In the genomic region with DNA sequence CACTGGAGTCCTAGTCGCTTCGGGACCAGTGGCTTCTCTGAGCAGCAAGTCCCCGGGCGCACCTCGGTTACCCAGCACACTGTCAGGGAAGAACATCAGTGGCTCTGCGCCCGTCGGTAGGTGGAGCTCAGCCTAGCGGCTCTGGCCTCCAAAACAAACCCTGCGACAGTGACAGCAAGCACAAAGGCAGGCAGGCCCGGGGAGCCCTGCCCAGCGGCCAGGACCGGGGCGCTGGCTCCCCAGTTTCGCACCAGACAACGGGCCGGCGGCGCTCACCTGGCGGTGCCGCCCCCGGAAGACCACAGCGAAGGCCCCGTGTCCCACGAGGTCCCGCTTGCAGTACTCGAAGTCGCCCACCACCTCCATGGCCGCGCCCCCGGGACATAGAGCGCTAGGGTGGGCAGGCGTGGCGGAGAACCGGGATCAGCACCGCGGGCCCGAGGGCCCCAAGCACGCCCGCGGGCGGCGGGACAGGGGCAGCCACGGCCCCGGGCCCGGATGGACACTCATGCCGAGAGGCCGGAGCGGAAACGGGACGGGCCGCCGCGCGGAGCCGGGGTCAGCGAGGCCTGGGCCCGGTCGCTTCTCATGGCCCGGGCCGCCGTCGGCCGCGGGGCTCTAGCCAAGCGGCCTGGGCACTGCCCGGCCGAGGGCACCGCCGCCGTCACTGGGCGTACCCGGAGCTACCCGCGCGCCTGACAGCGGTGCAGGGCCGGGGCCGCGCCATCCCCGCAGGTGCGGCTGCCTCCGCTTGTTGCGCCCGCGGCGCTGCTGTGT, we compare ENCODE assay signal across 8 mouse cellular contexts. TPM values are rescaled to one million over a fixed set of nuclear protein-coding genes. Genes with fewer than 3 reads are reported as not detected.
DNase-seq lines count a peak whose midpoint lies in the region; ATAC-seq and TF ChIP-seq lines count a peak whose summit lies in the region.

No protein-coding gene starts in this region.

- peak overlapping the region; percentile 66 for H3K27ac ChIP-seq in bone marrow macrophage, adult 2 months (ENCODE audit: insufficient read depth, low read depth, low read length)
- H3K27ac ChIP-seq in embryonic facial prominence, embryonic 15.5 days (replicated peaks): peak overlapping the region; percentile 88
- H3K27ac ChIP-seq in kidney, embryonic 14.5 days (ENCODE audit: low read depth, low read length): peak overlapping the region; percentile 85
- H3K27ac ChIP-seq in limb, embryonic 14.5 days (replicated peaks; ENCODE audit: low read depth, low read length): peak overlapping the region; percentile 81
- H3K27ac ChIP-seq in midbrain, embryonic 16.5 days (ENCODE audit: low read length): peak overlapping the region; percentile 94
- peak overlapping the region; percentile 92 for H3K27ac ChIP-seq in spleen, adult 2 months (ENCODE audit: insufficient read depth, low read length)

- H3K9me3 ChIP-seq in embryonic facial prominence, embryonic 15.5 days (replicated peaks): no peaks in the 10 kb centered on the region
- H3K9me3 ChIP-seq in kidney, embryonic 14.5 days (ENCODE audit: control insufficient read depth, low read length): no peaks in the 10 kb centered on the region
- no peaks in the 10 kb centered on the region for H3K9me3 ChIP-seq in limb, embryonic 14.5 days (ENCODE audit: control insufficient read depth, low read length)
- no peaks in the 10 kb centered on the region for H3K9me3 ChIP-seq in midbrain, embryonic 16.5 days (replicated peaks; ENCODE audit: control insufficient read depth, low read length, poor library complexity, severe bottlenecking)

- WGBS in embryonic facial prominence, embryonic 15.5 days: under 1% methylated on average over 73 of the region's 87 CpGs
- under 1% methylated on average over 70 of the region's 87 CpGs for WGBS in kidney, embryonic 14.5 days
- under 1% methylated on average over 26 of the region's 87 CpGs for WGBS in limb, embryonic 14.5 days
- under 1% methylated on average over 63 of the region's 87 CpGs for WGBS in midbrain, embryonic 16.5 days
- under 1% methylated on average over 87 of the region's 87 CpGs for WGBS in spleen, adult 2 months

- peak; percentile 81 for ATAC-seq in embryonic facial prominence, embryonic 15.5 days (ENCODE audit: insufficient number of reproducible peaks, low FRiP score, low TSS enrichment, low read depth)
- ATAC-seq in kidney, embryonic 14.5 days (ENCODE audit: low FRiP score, low TSS enrichment): peak; percentile 78
- peak; percentile 61 for ATAC-seq in limb, embryonic 14.5 days (ENCODE audit: low FRiP score, low read depth)
- peak; percentile 89 for ATAC-seq in midbrain, embryonic 16.5 days

- no peaks in the 10 kb centered on the region for H3K36me3 ChIP-seq in embryonic facial prominence, embryonic 15.5 days
- H3K36me3 ChIP-seq in kidney, embryonic 14.5 days (ENCODE audit: control insufficient read depth, insufficient read depth, low read length): no peaks in the 10 kb centered on the region; the same call in 1 of the 2 replicates
- H3K36me3 ChIP-seq in limb, embryonic 14.5 days (ENCODE audit: control insufficient read depth, insufficient read depth, low read length): peaks cover 4% of the 10 kb centered on the region; the same call in 1 of the 2 replicates
- no peaks in the 10 kb centered on the region for H3K36me3 ChIP-seq in midbrain, embryonic 16.5 days (ENCODE audit: control insufficient read depth, insufficient read depth, low read length)
- no peaks in the 10 kb centered on the region for H3K36me3 ChIP-seq in spleen, adult 2 months (ENCODE audit: control insufficient read depth, insufficient read depth, low read length)

- H3K4me1 ChIP-seq in bone marrow macrophage, adult 2 months (ENCODE audit: control insufficient read depth, insufficient read depth, low read length): peaks cover 6% of the 10 kb centered on the region
- no peaks in the 10 kb centered on the region for H3K4me1 ChIP-seq in embryonic facial prominence, embryonic 15.5 days
- H3K4me1 ChIP-seq in kidney, embryonic 14.5 days (ENCODE audit: control insufficient read depth, insufficient read depth, low read length): no peaks in the 10 kb centered on the region
- peaks cover 6% of the 10 kb centered on the region; the same call in 1 of the 2 replicates for H3K4me1 ChIP-seq in limb, embryonic 14.5 days (ENCODE audit: control insufficient read depth, insufficient read depth, low read length)
- peaks cover 32% of the 10 kb centered on the region for H3K4me1 ChIP-seq in midbrain, embryonic 16.5 days (ENCODE audit: control insufficient read depth, insufficient read depth, low read length)
- no peaks in the 10 kb centered on the region; the same call in 1 of the 2 replicates for H3K4me1 ChIP-seq in spleen, adult 2 months (ENCODE audit: control insufficient read depth, insufficient read depth, insufficient read length)

- peak overlapping the region; percentile 97 for H3K9ac ChIP-seq in embryonic facial prominence, embryonic 15.5 days
- peak overlapping the region; percentile 94 for H3K9ac ChIP-seq in kidney, embryonic 14.5 days (ENCODE audit: low read depth, low read length)
- H3K9ac ChIP-seq in limb, embryonic 14.5 days (ENCODE audit: low read depth, low read length, severe bottlenecking): peak overlapping the region; percentile 92
- peak overlapping the region; percentile 100 for H3K9ac ChIP-seq in midbrain, embryonic 16.5 days (ENCODE audit: low read depth, low read length)

- TF ChIP-seq POLR2A in bone marrow macrophage, adult 2 months (IDR thresholded peaks at IDR 0.05; ENCODE audit: borderline replicate concordance, low read depth, low read length): no peak
- TF ChIP-seq POLR2A in limb, embryonic 14.5 days (IDR thresholded peaks at IDR 0.05; ENCODE audit: borderline replicate concordance, extremely low read depth, insufficient read depth, insufficient read length): 0 out of 2 replicates have a peak, but pooled peaks have one; percentile 48
- peak; percentile 60 for TF ChIP-seq POLR2A in spleen, adult 2 months (IDR thresholded peaks at IDR 0.05; ENCODE audit: low read depth, low read length)

- peak overlapping the region; percentile 82 for H3K4me3 ChIP-seq in bone marrow macrophage, adult 2 months (ENCODE audit: insufficient read depth, low read length)
- peak overlapping the region; percentile 94 for H3K4me3 ChIP-seq in embryonic facial prominence, embryonic 15.5 days (replicated peaks)
- peak overlapping the region; percentile 93 for H3K4me3 ChIP-seq in kidney, embryonic 14.5 days (ENCODE audit: low read length)
- H3K4me3 ChIP-seq in limb, embryonic 14.5 days (replicated peaks; ENCODE audit: low read length): peak overlapping the region; percentile 95
- peak overlapping the region; percentile 95 for H3K4me3 ChIP-seq in midbrain, embryonic 16.5 days (ENCODE audit: low read depth, low read length)
- H3K4me3 ChIP-seq in spleen, adult 2 months (ENCODE audit: extremely low read depth, insufficient read depth, insufficient read length): peak overlapping the region; percentile 96

- DNase-seq in B cell, adult 2 months: peak; percentile 78 to 79
- peak; percentile 82 to 84 for DNase-seq in heart, adult 9 months (ENCODE audit: low spot score in 2 of 2)
- DNase-seq in limb, embryonic 14.5 days (ENCODE audit: low spot score): peak; percentile 73
- DNase-seq in spleen, adult 2 months (ENCODE audit: low read depth in 1 of 2, low spot score in 2 of 2): peak; percentile 69 to 82

- TF ChIP-seq CTCF in bone marrow macrophage, adult 2 months (IDR thresholded peaks at IDR 0.05; ENCODE audit: low read depth, low read length): no peak
- TF ChIP-seq CTCF in spleen, adult 2 months (IDR thresholded peaks at IDR 0.05; ENCODE audit: extremely low read depth, insufficient read depth, insufficient read length, insufficient replicate concordance): peak; percentile 29; the same call in 1 of the 2 replicates

- no peaks in the 10 kb centered on the region for H3K27me3 ChIP-seq in embryonic facial prominence, embryonic 15.5 days
- H3K27me3 ChIP-seq in kidney, embryonic 14.5 days (ENCODE audit: control insufficient read depth, insufficient read depth, low read length): no peaks in the 10 kb centered on the region
- no peaks in the 10 kb centered on the region for H3K27me3 ChIP-seq in limb, embryonic 14.5 days (ENCODE audit: control insufficient read depth, insufficient read depth, low read length)
- no peaks in the 10 kb centered on the region for H3K27me3 ChIP-seq in midbrain, embryonic 16.5 days (ENCODE audit: control insufficient read depth, insufficient read depth, low read depth, low read length)
- H3K27me3 ChIP-seq in spleen, adult 2 months (ENCODE audit: control insufficient read depth, insufficient read depth, low read length): no peaks in the 10 kb centered on the region

- H3K4me2 ChIP-seq in embryonic facial prominence, embryonic 15.5 days (replicated peaks): peak overlapping the region; percentile 81
- H3K4me2 ChIP-seq in kidney, embryonic 14.5 days (replicated peaks; ENCODE audit: low read depth, low read length): peak overlapping the region; percentile 82
- peak overlapping the region; percentile 83 for H3K4me2 ChIP-seq in limb, embryonic 14.5 days (replicated peaks; ENCODE audit: low read depth, low read length, severe bottlenecking)
- peak overlapping the region; percentile 80 for H3K4me2 ChIP-seq in midbrain, embryonic 16.5 days (ENCODE audit: low read length)

RNA-seq across cellular contexts. Expression of a gene that starts 0.5 kb away (rescaled TPM):
- polyA plus RNA-seq in bone marrow macrophage, adult 2 months (2012; ENCODE audit: insufficient read depth, insufficient read length, missing spikeins): 41.3 and 47.7 TPM in 2 replicates
- polyA plus RNA-seq in embryonic facial prominence, embryonic 15.5 days (2015; fragmentation: Nextera tagmentation; extraction: Ambion mirVana): 15.5 and 16.5 TPM in 2 replicates
- 11.9 and 16.3 TPM in 2 replicates for polyA plus RNA-seq in kidney, embryonic 14.5 days (2014; fragmentation: Nextera tagmentation; extraction: Ambion mirVana)
- polyA plus RNA-seq in limb, embryonic 14.5 days (2012; rRNA removed): 32.3 and 48.6 TPM in 2 replicates
- 24.7 and 29.1 TPM in 2 replicates for polyA plus RNA-seq in limb, embryonic 14.5 days (2014; fragmentation: Nextera tagmentation; extraction: Ambion mirVana)
- 43.9 and 44.0 TPM in 2 replicates for polyA plus RNA-seq in midbrain, embryonic 16.5 days (2015; fragmentation: Nextera tagmentation; extraction: Ambion mirVana)
- polyA plus RNA-seq in spleen, adult 2 months (2012; rRNA removed): 36.1 and 37.8 TPM in 2 replicates

Comparison
In these comparisons a context has a peak if more than half of its experiments do, and no peak if none do; other contexts are left out.
1. Peak in every context shown above with its lines: DNase-seq, ATAC-seq, H3K4me3 ChIP-seq and H3K27ac ChIP-seq.